Mouse (Mus musculus) limb, embryonic 14.5 days (tissue): Measurements from ENCODE around the gene Gm49510. TPM values are rescaled to one million over a fixed set of nuclear protein-coding genes. Genes with fewer than 3 reads are reported as not detected.
A peak's percentile ranks its signal among the peaks of the same experiment; 100 is the strongest.

ENCODE experiments used
- ATAC-seq: fragments of 200-750 bp; cut with Nextera tagmentation; 2 replicates; pipeline ENCODE4 v1.8.0; 2017; ENCODE audit warnings: low read depth, moderate number of reproducible peaks, moderate TSS enrichment; ENCODE audit not compliant: low FRiP score
- DNase-seq: peaks from one replicate; pipeline ENCODE4 v3.0.0-alpha.2; 2015; ENCODE audit warnings: low spot score
- H3K27ac ChIP-seq: fragments of 300-500 bp; sonication (generic); replicated peaks from 2 replicates; pipeline ENCODE4 v1.5.1; 2014; ENCODE audit warnings: low read depth, mild to moderate bottlenecking, low read length, moderate library complexity, mixed read lengths
- H3K27me3 ChIP-seq: fragments of 300-500 bp; sonication (generic); 2 replicates; pipeline ENCODE4 v1.6.1; 2014; ENCODE audit warnings: low read length, mixed read lengths; ENCODE audit not compliant: control insufficient read depth, insufficient read depth
- H3K36me3 ChIP-seq: fragments of 300-500 bp; sonication (generic); 2 replicates; pipeline ENCODE4 v1.6.1; 2014; ENCODE audit warnings: mild to moderate bottlenecking, low read length, moderate library complexity, mixed read lengths; ENCODE audit not compliant: control insufficient read depth, insufficient read depth
- H3K4me1 ChIP-seq: fragments of 300-500 bp; sonication (generic); 2 replicates; pipeline ENCODE4 v1.6.1; 2014; ENCODE audit warnings: antibody characterized with exemption, low read length, mixed read lengths; ENCODE audit not compliant: control insufficient read depth, insufficient read depth
- H3K4me2 ChIP-seq: fragments of 300-500 bp; sonication (generic); replicated peaks from 2 replicates; pipeline ENCODE4 v1.6.1; 2014; ENCODE audit warnings: low read depth, mild to moderate bottlenecking, low read length, moderate library complexity; ENCODE audit not compliant: severe bottlenecking
- H3K4me3 ChIP-seq: fragments of 300-500 bp; sonication (generic); replicated peaks from 2 replicates; pipeline ENCODE4 v1.5.1; 2014; ENCODE audit warnings: low read length
- H3K9ac ChIP-seq: fragments of 300-500 bp; sonication (generic); 2 replicates; pipeline ENCODE4 v1.6.1; 2014; ENCODE audit warnings: mild to moderate bottlenecking, low read depth, low read length, moderate library complexity; ENCODE audit not compliant: severe bottlenecking
- H3K9me3 ChIP-seq: fragments of 300-500 bp; sonication (generic); 2 replicates; pipeline ENCODE4 v1.6.1; 2016; ENCODE audit warnings: low read length; ENCODE audit not compliant: control insufficient read depth
- POLR2A ChIP-seq: fragments of 200-500 bp; IDR thresholded peaks from 2 replicates; pipeline ENCODE4 v1.8.0; 2012; ENCODE audit warnings: inconsistent platforms, mild to moderate bottlenecking, moderate library complexity, borderline replicate concordance; ENCODE audit not compliant: insufficient read depth, insufficient read length; ENCODE audit errors: extremely low read depth
- WGBS: fragments of 180-500 bp; shearing (Covaris S2); extraction: QIAGEN DNeasy Blood & Tissue Kit; methylation state at CpG from one replicate; pipeline ENCODE4 v1.1.7; 2014; 5-methylcytosine and 5-hydroxymethylcytosine counted together
- polyA plus RNA-seq, 2 experiments: library from polyadenylated mRNA; depleted of rRNA in 1 of 2; stranded (reverse) in 1 of 2; unstranded in 1 of 2; fragments of >200 nt; fragmentation: Nextera tagmentation in 1 of 2; extraction: Ambion mirVana in 1 of 2; gene quantifications; 2 replicates each; pipeline versions ENCODE4 v1.2.1 to v1.2.3; 2012 to 2014

Gene Gm49510
- polyA plus RNA-seq, 2 experiments = 0.20 to 0.92 TPM

- 3% methylated on average over 56 of the region's 87 CpGs for WGBS
- no peaks in the 10 kb centered on the region for H3K27me3 ChIP-seq
- H3K36me3 ChIP-seq = peaks cover 41% of the 10 kb centered on the region
- ATAC-seq (peak; percentile 45), DNase-seq (no peak)
- no peak for TF ChIP-seq POLR2A
- peak overlapping the region; percentile 71 for H3K9ac ChIP-seq
- H3K4me1 ChIP-seq = peaks cover 21% of the 10 kb centered on the region
- peak overlapping the region; percentile 69 for H3K4me3 ChIP-seq
- H3K4me2 ChIP-seq = peak overlapping the region; percentile 94
- H3K9me3 ChIP-seq = no peaks in the 10 kb centered on the region
- peak overlapping the region; percentile 86 for H3K27ac ChIP-seq
These were observed 14.8 kb downstream of the Gm49510 start for GRCm38 (mm10) chr15:78914091-78914822.

GRCm38 (mm10) chr15:78914823-78915659 is 15.6 kb downstream of the Gm49510 start:
- peaks cover 21% of the 10 kb centered on the region for H3K4me1 ChIP-seq
- no peaks in the 10 kb centered on the region for H3K27me3 ChIP-seq
- DNase-seq (no peak), ATAC-seq (no peak)
- peak overlapping the region; percentile 69 for H3K4me3 ChIP-seq
- TF ChIP-seq POLR2A = no peak
- peak overlapping the region; percentile 71 for H3K9ac ChIP-seq
- H3K36me3 ChIP-seq = peaks cover 36% of the 10 kb centered on the region
- H3K27ac ChIP-seq = no peak overlapping the region
- H3K9me3 ChIP-seq = no peaks in the 10 kb centered on the region
- 46% methylated on average over 8 of the region's 8 CpGs for WGBS
- H3K4me2 ChIP-seq = peak overlapping the region; percentile 94

- ATAC-seq = no peak
- H3K9ac ChIP-seq = 0 out of 2 replicates have a peak overlapping the region, but pooled peaks have one; percentile 71
These were observed 16.2 kb downstream of the Gm49510 start for GRCm38 (mm10) chr15:78915660-78916017.

GRCm38 (mm10) chr15:78916052-78916826 is 16.8 kb downstream of the Gm49510 start:
- Histone ChIP-seq H3K4me2 (peak overlapping the region; percentile 94), H3K27ac (no peak overlapping the region), H3K36me3 (peaks cover 24% of the 10 kb centered on the region), H3K4me1 (peaks cover 21% of the 10 kb centered on the region), H3K4me3 (peak overlapping the region; percentile 69), H3K9ac (peak overlapping the region; percentile 32; the same call in 1 of the 2 replicates), H3K27me3 (no peaks in the 10 kb centered on the region), H3K9me3 (no peaks in the 10 kb centered on the region)
- TF ChIP-seq POLR2A = no peak
- DNase-seq = no peak
- no peak for ATAC-seq
- 60% methylated on average over 12 of the region's 12 CpGs for WGBS

More at GRCm38 (mm10) chr15:78915660-78916017, 16.2 kb downstream of the Gm49510 start:
- H3K27me3 ChIP-seq = no peaks in the 10 kb centered on the region
- H3K9me3 ChIP-seq = no peaks in the 10 kb centered on the region
- H3K4me2 ChIP-seq = peak overlapping the region; percentile 94
- no peak overlapping the region for H3K27ac ChIP-seq
- peaks cover 21% of the 10 kb centered on the region for H3K4me1 ChIP-seq
- WGBS = 7% methylated on average over 8 of the region's 8 CpGs
- peaks cover 30% of the 10 kb centered on the region for H3K36me3 ChIP-seq
- peak overlapping the region; percentile 69 for H3K4me3 ChIP-seq
- TF ChIP-seq POLR2A = no peak
- DNase-seq = peak; percentile 83

- Histone ChIP-seq H3K4me3 (no peak overlapping the region), H3K36me3 (peaks cover 17% of the 10 kb centered on the region; the same call in 1 of the 2 replicates), H3K27me3 (no peaks in the 10 kb centered on the region), H3K4me1 (peaks cover 20% of the 10 kb centered on the region), H3K9ac (no peak overlapping the region), H3K4me2 (no peak overlapping the region), H3K9me3 (no peaks in the 10 kb centered on the region), H3K27ac (no peak overlapping the region)
- DNase-seq (no peak), ATAC-seq (no peak)
- TF ChIP-seq POLR2A = no peak
- WGBS = 90% methylated on average over 23 of the region's 23 CpGs
These were observed 18.7 kb downstream of the Gm49510 start for GRCm38 (mm10) chr15:78918126-78918525.
